12 mouse cellular contexts compared by ENCODE assay signal in genomic region chr2:93521042-93521441, GRCm38 (mm10). TPM values are rescaled to one million over a fixed set of nuclear protein-coding genes. Genes with fewer than 3 reads are reported as not detected.
DNase-seq lines count a peak whose midpoint lies in the region; ATAC-seq lines count a peak whose summit lies in the region.
"Had no signal": no experiment of that assay in that cellular context is flagged by ENCODE, and none has a peak within 500 bp of the region (broad histone marks: within the 10 kb centered on the region; RNA-seq: fewer than 3 reads in every experiment).

No protein-coding gene starts in this region.

- no peak for ATAC-seq in heart, embryonic 11.5 days (replicated peaks; ENCODE audit: insufficient number of reproducible peaks, low FRiP score, low TSS enrichment)
- peak; percentile 59 for ATAC-seq in midbrain, embryonic 16.5 days

- no peak overlapping the region for H3K9ac ChIP-seq in heart, embryonic 11.5 days (ENCODE audit: low read depth, low read length)
- H3K9ac ChIP-seq in midbrain, embryonic 16.5 days (ENCODE audit: low read depth, low read length): no peak overlapping the region
- H3K9ac ChIP-seq: limb, embryonic 13.5 days had no signal

- H3K4me3 ChIP-seq in heart, embryonic 11.5 days (ENCODE audit: low read depth, low read length): no peak overlapping the region
- no peak overlapping the region for H3K4me3 ChIP-seq in midbrain, embryonic 16.5 days (ENCODE audit: low read depth, low read length)
- no peak overlapping the region for H3K4me3 ChIP-seq in midbrain, embryonic 10.5 days
- H3K4me3 ChIP-seq: limb, embryonic 13.5 days had no signal

- 58% methylated on average over 4 of the region's 4 CpGs for WGBS in heart, embryonic 11.5 days (ENCODE audit: insufficient replicate concordance)
- 65% methylated on average over 4 of the region's 4 CpGs for WGBS in midbrain, embryonic 16.5 days
- 81% methylated on average over 4 of the region's 4 CpGs for WGBS in midbrain, embryonic 10.5 days

- no peak overlapping the region for H3K27ac ChIP-seq in heart, embryonic 11.5 days (ENCODE audit: low read depth, low read length)
- no peak overlapping the region for H3K27ac ChIP-seq in midbrain, embryonic 16.5 days (ENCODE audit: low read length)
- H3K27ac ChIP-seq in midbrain, embryonic 10.5 days (replicated peaks): no peak overlapping the region; the same call in 1 of the 2 replicates
- H3K27ac ChIP-seq: limb, embryonic 13.5 days had no signal

- H3K4me1 ChIP-seq in heart, embryonic 11.5 days (ENCODE audit: control insufficient read depth, insufficient read depth, low read length): peaks cover 4% of the 10 kb centered on the region; the same call in 1 of the 2 replicates
- H3K4me1 ChIP-seq in midbrain, embryonic 16.5 days (ENCODE audit: control insufficient read depth, insufficient read depth, low read length): peaks cover 5% of the 10 kb centered on the region
- peaks cover 10% of the 10 kb centered on the region for H3K4me1 ChIP-seq in midbrain, embryonic 10.5 days

- no peak overlapping the region for H3K4me2 ChIP-seq in heart, embryonic 11.5 days
- H3K4me2 ChIP-seq in midbrain, embryonic 16.5 days (ENCODE audit: low read length): no peak overlapping the region

- H3K27me3 ChIP-seq in heart, embryonic 11.5 days (ENCODE audit: control insufficient read depth, insufficient read depth, low read length): peaks cover 2% of the 10 kb centered on the region; the same call in 1 of the 2 replicates
- H3K27me3 ChIP-seq in midbrain, embryonic 16.5 days (ENCODE audit: control insufficient read depth, insufficient read depth, low read depth, low read length): no peaks in the 10 kb centered on the region
- H3K27me3 ChIP-seq in midbrain, embryonic 10.5 days (ENCODE audit: low read depth, poor library complexity, severe bottlenecking): no peaks in the 10 kb centered on the region; the same call in 1 of the 2 replicates

- H3K36me3 ChIP-seq in heart, embryonic 11.5 days (ENCODE audit: control insufficient read depth, insufficient read depth, low read length): no peaks in the 10 kb centered on the region
- no peaks in the 10 kb centered on the region for H3K36me3 ChIP-seq in midbrain, embryonic 16.5 days (ENCODE audit: control insufficient read depth, insufficient read depth, low read length)
- no peaks in the 10 kb centered on the region for H3K36me3 ChIP-seq in midbrain, embryonic 10.5 days
- H3K36me3 ChIP-seq: limb, embryonic 13.5 days had no signal

- DNase-seq in heart, postnatal 10 days: peak; percentile 18 to 32
- DNase-seq in midbrain, embryonic 10.5 days (ENCODE audit: low spot score): no peak
- peak; percentile 46 to 81 for DNase-seq in cerebellum, postnatal 4 days (ENCODE audit: low spot score in 2 of 2)
- peak; percentile 25 to 69 for DNase-seq in lung, postnatal 4 days
- DNase-seq in urinary bladder, postnatal 36 days (ENCODE audit: low spot score in 2 of 2): no peak
- DNase-seq in thymus, postnatal 25 days: no peak
- DNase-seq: kidney, postnatal 10 days had no signal

- intact Hi-C loops in heart, postnatal 10 days (cut with DNase I): no loop called here

- no peaks in the 10 kb centered on the region for H3K9me3 ChIP-seq in heart, embryonic 11.5 days (replicated peaks; ENCODE audit: control insufficient read depth, low read length)
- H3K9me3 ChIP-seq in midbrain, embryonic 16.5 days (replicated peaks; ENCODE audit: control insufficient read depth, low read length, poor library complexity, severe bottlenecking): no peaks in the 10 kb centered on the region
- no peaks in the 10 kb centered on the region for H3K9me3 ChIP-seq in midbrain, embryonic 10.5 days (replicated peaks)
- H3K9me3 ChIP-seq: limb, embryonic 13.5 days had no signal

RNA-seq across cellular contexts. Expression of gene Gm10803, which starts 39.3 kb away (rescaled TPM):
- not detected for total RNA-seq in heart, postnatal 10 days (2021)
- polyA plus RNA-seq in heart, embryonic 11.5 days (2014; fragmentation: Nextera tagmentation; extraction: Ambion mirVana): not detected in 2 replicates
- not detected in 2 replicates for polyA plus RNA-seq in midbrain, embryonic 16.5 days (2015; fragmentation: Nextera tagmentation; extraction: Ambion mirVana)
- not detected in 2 replicates for polyA plus RNA-seq in midbrain, embryonic 10.5 days (2016; fragmentation: Nextera tagmentation; extraction: Ambion mirVana)
- polyA plus RNA-seq: heart, postnatal 0 days; limb, embryonic 13.5 days; thymus, postnatal 0 days had no signal

RNA-seq across cellular contexts. Expression of gene Cd82, which starts 58.1 kb away (rescaled TPM):
- 10 to 100 TPM; 13.9 to 17.2 TPM for total RNA-seq in heart, postnatal 10 days (2021)
- 10.6 and 14.3 TPM in 2 replicates for polyA plus RNA-seq in heart, embryonic 11.5 days (2014; fragmentation: Nextera tagmentation; extraction: Ambion mirVana)
- 19.5 and 22.1 TPM in 2 replicates for polyA plus RNA-seq in midbrain, embryonic 16.5 days (2015; fragmentation: Nextera tagmentation; extraction: Ambion mirVana)
- 5.1 and 5.9 TPM in 2 replicates for polyA plus RNA-seq in midbrain, embryonic 10.5 days (2016; fragmentation: Nextera tagmentation; extraction: Ambion mirVana)

Comparison
In these comparisons a context has a peak if more than half of its experiments do, and no peak if none do; other contexts are left out.
1. DNase-seq: peak in heart, postnatal 10 days (2 of 2), cerebellum, postnatal 4 days (2 of 2) and lung, postnatal 4 days (2 of 2); none in midbrain, embryonic 10.5 days (single experiment), urinary bladder, postnatal 36 days (0 of 2) and thymus, postnatal 25 days (single experiment).